Comparison of ENCODE assay signal across 11 mouse cellular contexts in the genomic region with DNA sequence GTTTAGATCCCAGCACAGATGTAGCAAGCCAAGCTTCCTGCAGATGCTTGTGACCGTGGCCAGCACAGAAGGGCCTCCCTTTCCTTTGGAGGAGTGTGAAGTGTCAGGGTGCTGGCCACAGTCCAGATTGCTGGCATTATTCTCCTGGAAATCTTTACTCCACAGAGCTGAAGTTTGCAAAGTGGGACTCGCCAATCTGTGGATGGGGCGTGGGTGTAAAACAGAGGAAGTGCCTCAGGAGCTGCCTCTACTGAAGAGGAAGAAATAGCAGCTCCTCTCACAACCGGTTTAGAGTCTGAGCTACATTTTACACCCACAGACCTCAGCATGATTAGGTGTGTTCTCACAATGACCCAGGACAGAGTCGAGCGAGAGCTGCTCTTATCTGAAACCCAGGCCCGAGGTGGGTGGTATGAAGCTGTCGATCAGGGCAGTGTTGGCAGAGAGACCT.
DNase-seq lines count a peak whose midpoint lies in the region; ATAC-seq lines count a peak whose summit lies in the region.
"Had no signal": no experiment of that assay in that cellular context is flagged by ENCODE, and none has a peak within 500 bp of the region (broad histone marks: within the 10 kb centered on the region; RNA-seq: fewer than 3 reads in every experiment).

No protein-coding gene starts in this region.

- peak; percentile 65 for DNase-seq in kidney, postnatal 10 days
- DNase-seq in kidney, postnatal 25 days = peak; percentile 56 to 58
- no peak for DNase-seq in gastrocnemius, postnatal 36 days
- no peak for DNase-seq in urinary bladder, adult 18-20 months (ENCODE audit: low spot score in 2 of 2)
- DNase-seq in adrenal gland, adult 2 months = no peak
- DNase-seq: cerebellum, adult 2 months; gastrocnemius, postnatal 14 days had no signal

- WGBS in kidney, embryonic 15.5 days = 57% methylated on average over 8 of the region's 8 CpGs

- no peaks in the 10 kb centered on the region for H3K9me3 ChIP-seq in kidney, embryonic 15.5 days (replicated peaks)
- H3K9me3 ChIP-seq: limb, embryonic 13.5 days had no signal

- no peak overlapping the region for H3K27ac ChIP-seq in kidney, embryonic 15.5 days
- H3K27ac ChIP-seq: limb, embryonic 13.5 days had no signal

- no peaks in the 10 kb centered on the region for H3K36me3 ChIP-seq in kidney, embryonic 15.5 days
- H3K36me3 ChIP-seq: limb, embryonic 13.5 days had no signal

- no peaks in the 10 kb centered on the region for H3K27me3 ChIP-seq in kidney, embryonic 15.5 days
- H3K27me3 ChIP-seq: limb, embryonic 13.5 days had no signal

- H3K4me2 ChIP-seq in kidney, embryonic 15.5 days = no peak overlapping the region
- H3K4me2 ChIP-seq: limb, embryonic 13.5 days had no signal

- no peak overlapping the region for H3K4me3 ChIP-seq in kidney, embryonic 15.5 days (replicated peaks)
- H3K4me3 ChIP-seq: limb, embryonic 13.5 days had no signal

- H3K9ac ChIP-seq in kidney, embryonic 15.5 days = no peak overlapping the region
- H3K9ac ChIP-seq: limb, embryonic 13.5 days had no signal

- ATAC-seq in kidney, embryonic 15.5 days (replicated peaks; ENCODE audit: low FRiP score) = no peak
- peak; percentile 99 for ATAC-seq in frontal cortex, adult (ENCODE audit: low TSS enrichment)
- ATAC-seq in megakaryocyte progenitor cell, adult 5-6 weeks (replicated peaks; ENCODE audit: poor library complexity) = peak; percentile 56

- intact Hi-C loops in gastrocnemius, postnatal 36 days (cut with DNase I) = no loop called here

- H3K4me1 ChIP-seq in kidney, embryonic 15.5 days = 0 out of 2 replicates have a peak, but pooled peaks cover 5% of the 10 kb centered on the region
- H3K4me1 ChIP-seq: limb, embryonic 13.5 days had no signal

Comparison
In these comparisons a context has a peak if more than half of its experiments do, and no peak if none do; other contexts are left out.
1. DNase-seq: peak in kidney, postnatal 10 days (single experiment) and kidney, postnatal 25 days (2 of 2); none in gastrocnemius, postnatal 36 days (0 of 2), urinary bladder, adult 18-20 months (0 of 2) and adrenal gland, adult 2 months (single experiment).